Mouse (Mus musculus) liver, postnatal 0 days (tissue): ENCODE results near the gene Zfp354a. TPM values are rescaled to one million over a fixed set of nuclear protein-coding genes. Genes with fewer than 3 reads are reported as not detected.

Experiments
- ATAC-seq: fragments of 200-750 bp; cut with Nextera tagmentation; 2 replicates; pipeline ENCODE4 v1.8.0; 2017; ENCODE audit warnings: mild to moderate bottlenecking, moderate library complexity
- DNase-seq: peaks from one replicate; pipeline ENCODE4 v3.0.0-alpha.2; 2016
- H3K27ac ChIP-seq: fragments of 300-500 bp; sonication (generic); 2 replicates; pipeline ENCODE4 v1.5.1; 2014; ENCODE audit warnings: antibody characterized with exemption, moderate library complexity, mild to moderate bottlenecking, low read depth
- H3K27me3 ChIP-seq: fragments of 300-500 bp; sonication (generic); 2 replicates; pipeline ENCODE4 v1.6.1; 2014; ENCODE audit warnings: low read length, control low read depth, mixed read lengths; ENCODE audit not compliant: insufficient read depth
- H3K36me3 ChIP-seq: fragments of 300-500 bp; sonication (generic); replicated peaks from 2 replicates; pipeline ENCODE4 v1.6.1; 2014; ENCODE audit warnings: mild to moderate bottlenecking, control low read depth, low read length, moderate library complexity, mixed read lengths; ENCODE audit not compliant: insufficient read depth
- H3K4me1 ChIP-seq: fragments of 300-500 bp; sonication (generic); 2 replicates; pipeline ENCODE4 v1.6.1; 2014; ENCODE audit warnings: antibody characterized with exemption, mild to moderate bottlenecking, control low read depth; ENCODE audit not compliant: insufficient read depth
- H3K4me2 ChIP-seq: fragments of 300-500 bp; sonication (generic); 2 replicates; pipeline ENCODE4 v1.6.1; 2014; ENCODE audit warnings: low read depth, mild to moderate bottlenecking, low read length, moderate library complexity, mixed read lengths
- H3K4me3 ChIP-seq: fragments of 300-500 bp; sonication (generic); 2 replicates; pipeline ENCODE4 v1.5.1; 2014; ENCODE audit warnings: low read depth, low read length
- H3K9ac ChIP-seq: fragments of 300-500 bp; sonication (generic); replicated peaks from 2 replicates; pipeline ENCODE4 v1.6.1; 2014; ENCODE audit warnings: mild to moderate bottlenecking, moderate library complexity
- H3K9me3 ChIP-seq: fragments of 300-500 bp; sonication (generic); 2 replicates; pipeline ENCODE4 v1.6.1; 2016; ENCODE audit warnings: mild to moderate bottlenecking, control low read depth, low read length, mixed read lengths
- CTCF ChIP-seq: sonication (generic); IDR thresholded peaks from 2 replicates; pipeline ENCODE4 v1.5.1; 2016; ENCODE audit warnings: antibody characterized with exemption, low read depth
- EP300 ChIP-seq: IDR thresholded peaks from 2 replicates; pipeline ENCODE4 v1.6.1; 2016; ENCODE audit warnings: antibody characterized with exemption, low read depth, mild to moderate bottlenecking
- WGBS: fragments of 180-500 bp; shearing (Covaris S2); extraction: QIAGEN DNeasy Blood & Tissue Kit; methylation state at CpG from one replicate; pipeline ENCODE4 v1.1.7; 2014; ENCODE audit not compliant: insufficient replicate concordance; 5-methylcytosine and 5-hydroxymethylcytosine counted together
- polyA plus RNA-seq: library from polyadenylated mRNA; unstranded; fragments of >200 nt; fragmentation: Nextera tagmentation; extraction: Ambion mirVana; gene quantifications from 2 replicates; pipeline ENCODE4 v1.2.1, GENCODE M21; 2015

The Zfp354a gene
- polyA plus RNA-seq, 1 experiment from 2014 or later: 0.86 TPM

DNA sequence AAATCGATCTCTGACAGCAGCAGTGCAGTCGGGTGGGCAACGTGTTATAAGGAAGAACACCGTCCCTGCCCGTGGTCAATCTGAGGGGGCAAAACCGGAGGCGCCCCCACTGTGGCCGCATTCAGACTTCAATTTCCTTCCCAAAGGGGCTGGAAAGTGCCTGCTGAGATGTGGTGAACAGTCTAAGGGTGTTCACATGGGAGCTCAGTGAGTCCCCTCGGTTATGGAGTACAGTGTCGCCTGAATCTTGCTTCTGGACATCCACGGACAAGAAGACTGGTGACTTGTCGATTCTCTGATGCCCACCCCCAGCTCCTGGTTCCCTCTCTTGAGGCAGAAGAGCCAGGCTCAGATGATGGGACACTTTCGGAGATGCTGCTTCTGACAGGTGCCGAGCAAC is 583 bp downstream of the Zfp354a start:
- Histone ChIP-seq H3K36me3 (no peaks in the 10 kb centered on the region), H3K27ac (no peak overlapping the region), H3K9me3 (no peaks in the 10 kb centered on the region), H3K9ac (peak overlapping the region; percentile 62), H3K4me1 (no peaks in the 10 kb centered on the region), H3K4me2 (peak overlapping the region; percentile 76), H3K4me3 (peak overlapping the region; percentile 71), H3K27me3 (no peaks in the 10 kb centered on the region)
- ATAC-seq (peak; percentile 29; the same call in 1 of the 2 replicates), DNase-seq (no peak)
- 16% methylated on average over 14 of the region's 14 CpGs for WGBS
- TF ChIP-seq EP300 (no peak), CTCF (no peak)

DNA sequence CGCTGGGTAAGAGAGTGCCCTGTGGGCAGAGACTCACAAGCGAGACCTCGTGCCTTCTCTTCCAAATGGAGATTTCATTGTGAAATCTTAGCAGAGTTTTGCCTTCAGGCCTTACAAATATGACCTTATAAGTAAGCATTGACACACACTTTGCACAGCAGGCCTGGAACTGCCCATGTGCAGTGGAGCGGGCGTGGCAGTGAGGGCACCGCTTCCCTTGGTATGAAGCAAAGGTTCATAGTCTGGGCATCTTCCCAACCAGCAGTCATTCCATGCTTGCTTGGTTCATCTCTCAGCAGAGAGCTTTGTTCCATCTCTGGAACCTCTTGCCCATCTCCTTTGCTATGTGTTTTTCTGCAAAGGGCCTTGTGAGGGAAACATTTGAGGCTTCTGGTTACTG is 1.9 kb downstream of the Zfp354a start:
- no peak overlapping the region for H3K4me2 ChIP-seq
- 93% methylated on average over 6 of the region's 6 CpGs for WGBS
- no peaks in the 10 kb centered on the region for H3K27me3 ChIP-seq
- no peak overlapping the region for H3K9ac ChIP-seq
- no peaks in the 10 kb centered on the region for H3K36me3 ChIP-seq
- ATAC-seq (no peak), DNase-seq (no peak)
- H3K4me1 ChIP-seq: no peaks in the 10 kb centered on the region
- no peak overlapping the region for H3K4me3 ChIP-seq
- no peak for TF ChIP-seq CTCF
- TF ChIP-seq EP300: no peak
- H3K27ac ChIP-seq: no peak overlapping the region
- H3K9me3 ChIP-seq: no peaks in the 10 kb centered on the region

GRCm38 (mm10) chr11:51063276-51063675 is 4.2 kb downstream of the Zfp354a start:
- H3K36me3 ChIP-seq: no peaks in the 10 kb centered on the region
- H3K27me3 ChIP-seq: no peaks in the 10 kb centered on the region
- no peak overlapping the region for H3K9ac ChIP-seq
- H3K9me3 ChIP-seq: no peaks in the 10 kb centered on the region
- DNase-seq (no peak), ATAC-seq (no peak)
- no peaks in the 10 kb centered on the region for H3K4me1 ChIP-seq
- 75% methylated on average over 7 of the region's 7 CpGs for WGBS
- no peak overlapping the region for H3K27ac ChIP-seq
- TF ChIP-seq CTCF: no peak
- TF ChIP-seq EP300: no peak
- no peak overlapping the region for H3K4me2 ChIP-seq
- no peak overlapping the region for H3K4me3 ChIP-seq

GRCm38 (mm10) chr11:51063841-51064240 is 4.8 kb downstream of the Zfp354a start:
- WGBS: 85% methylated on average over 8 of the region's 8 CpGs

DNA sequence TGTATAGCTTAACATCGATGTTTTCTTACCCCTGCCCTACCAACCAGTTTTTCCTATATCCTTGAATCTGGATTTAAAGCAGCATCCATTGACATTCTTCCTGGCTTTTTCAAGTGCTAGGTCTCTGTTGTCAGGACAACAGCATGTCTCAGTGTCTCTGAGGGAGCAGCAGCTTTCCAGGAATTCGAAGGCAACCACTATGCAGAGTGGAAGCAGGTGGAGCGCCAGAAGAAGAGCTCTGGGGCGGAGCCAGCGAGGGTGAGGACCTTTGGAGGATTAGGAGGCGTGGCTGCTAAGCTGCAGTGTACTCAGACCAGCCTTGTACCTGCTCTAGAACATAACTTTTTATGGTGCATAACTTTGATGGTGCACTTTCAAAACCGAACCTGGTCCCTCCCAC is 25.5 kb downstream of the Zfp354a start:
- H3K9ac ChIP-seq: no peak overlapping the region
- no peaks in the 10 kb centered on the region for H3K36me3 ChIP-seq
- no peak for DNase-seq
- no peak for ATAC-seq
- TF ChIP-seq EP300 (no peak), CTCF (no peak)
- no peaks in the 10 kb centered on the region for H3K27me3 ChIP-seq
- H3K4me2 ChIP-seq: no peak overlapping the region
- H3K27ac ChIP-seq: no peak overlapping the region
- no peak overlapping the region for H3K4me3 ChIP-seq
- 39% methylated on average over 7 of the region's 7 CpGs for WGBS
- H3K4me1 ChIP-seq: no peaks in the 10 kb centered on the region
- H3K9me3 ChIP-seq: no peaks in the 10 kb centered on the region

More at GRCm38 (mm10) chr11:51063841-51064240, 4.8 kb downstream of the Zfp354a start:
- no peak overlapping the region for H3K4me3 ChIP-seq
- peaks cover 3% of the 10 kb centered on the region; the same call in 1 of the 2 replicates for H3K36me3 ChIP-seq
- no peak overlapping the region for H3K4me2 ChIP-seq
- TF ChIP-seq CTCF (no peak), EP300 (no peak)
- no peak overlapping the region for H3K27ac ChIP-seq
- H3K9ac ChIP-seq: no peak overlapping the region
- H3K9me3 ChIP-seq: no peaks in the 10 kb centered on the region
- no peaks in the 10 kb centered on the region for H3K27me3 ChIP-seq
- ATAC-seq: no peak
- no peaks in the 10 kb centered on the region for H3K4me1 ChIP-seq
- no peak for DNase-seq

GRCm38 (mm10) chr11:51085269-51085668 is 26.2 kb downstream of the Zfp354a start:
- no peak for ATAC-seq
- TF ChIP-seq CTCF (no peak), EP300 (no peak)
- no peaks in the 10 kb centered on the region for H3K9me3 ChIP-seq

GRCm38 (mm10) chr11:51107261-51107660 is 48.2 kb downstream of the Zfp354a start:
- 72% methylated on average over 2 of the region's 2 CpGs for WGBS
- DNase-seq (no peak), ATAC-seq (no peak)
- Histone ChIP-seq H3K27me3 (no peaks in the 10 kb centered on the region), H3K36me3 (no peaks in the 10 kb centered on the region), H3K27ac (no peak overlapping the region), H3K4me1 (no peaks in the 10 kb centered on the region), H3K4me2 (no peak overlapping the region), H3K9ac (no peak overlapping the region), H3K4me3 (no peak overlapping the region), H3K9me3 (no peaks in the 10 kb centered on the region; the same call in 1 of the 2 replicates)
- no peak for TF ChIP-seq EP300

More at GRCm38 (mm10) chr11:51085269-51085668, 26.2 kb downstream of the Zfp354a start:
- Histone ChIP-seq H3K9ac (no peak overlapping the region), H3K4me2 (no peak overlapping the region), H3K4me1 (no peaks in the 10 kb centered on the region), H3K4me3 (no peak overlapping the region), H3K27ac (no peak overlapping the region), H3K27me3 (no peaks in the 10 kb centered on the region), H3K36me3 (no peaks in the 10 kb centered on the region)
- no peak for DNase-seq
- 61% methylated on average over 13 of the region's 13 CpGs for WGBS
